Mouse (Mus musculus) R1 (cell line): Measurements from ENCODE around the gene Dlx6.

Experiments used
- DNase-seq: peaks from one replicate; pipeline ENCODE4 v3.0.0-alpha.2; 2018; ENCODE audit warnings: low read depth, low spot score

Dlx6 gene

GRCm38 (mm10) chr6:6859950-6860410 is 3.2 kb upstream of the Dlx6 start:
- peak; percentile 44 for DNase-seq

GRCm38 (mm10) chr6:6860411-6861085 is 2.6 kb upstream of the Dlx6 start:
- DNase-seq, result no peak

- peak; percentile 35 for DNase-seq
These were observed 1.9 kb upstream of the Dlx6 start for GRCm38 (mm10) chr6:6861086-6861797.

- DNase-seq, result no peak
These were observed 1.2 kb upstream of the Dlx6 start for GRCm38 (mm10) chr6:6861798-6862428.

GRCm38 (mm10) chr6:6862611-6863010 is 523 bp upstream of the Dlx6 start:
- peak; percentile 84 for DNase-seq

- DNase-seq, result peak; percentile 33
These were observed 821 bp downstream of the Dlx6 start for GRCm38 (mm10) chr6:6863955-6864354.

- DNase-seq, result no peak
These were observed 1.6 kb downstream of the Dlx6 start for GRCm38 (mm10) chr6:6864441-6865440.

- DNase-seq, result no peak
These were observed 3.9 kb downstream of the Dlx6 start for GRCm38 (mm10) chr6:6867031-6867430.

- no peak for DNase-seq
These were observed 6.0 kb downstream of the Dlx6 start for GRCm38 (mm10) chr6:6869041-6869685.

GRCm38 (mm10) chr6:6869961-6870800 is 7.0 kb downstream of the Dlx6 start:
- no peak for DNase-seq

- DNase-seq, result no peak
These were observed 7.8 kb downstream of the Dlx6 start for GRCm38 (mm10) chr6:6870876-6871420.

- DNase-seq, result no peak
These were observed 8.6 kb downstream of the Dlx6 start for GRCm38 (mm10) chr6:6871692-6872091.

- no peak for DNase-seq
These were observed 9.7 kb downstream of the Dlx6 start for GRCm38 (mm10) chr6:6872873-6873272.

- peak; percentile 36 for DNase-seq
These were observed 10.4 kb downstream of the Dlx6 start for GRCm38 (mm10) chr6:6873476-6874072.

GRCm38 (mm10) chr6:6874073-6874771 is 11.1 kb downstream of the Dlx6 start:
- peak; percentile 75 for DNase-seq

- no peak for DNase-seq
These were observed 12.0 kb downstream of the Dlx6 start for GRCm38 (mm10) chr6:6875136-6875535.

- no peak for DNase-seq
These were observed 12.5 kb downstream of the Dlx6 start for GRCm38 (mm10) chr6:6875676-6876075.

GRCm38 (mm10) chr6:6876231-6876630 is 13.1 kb downstream of the Dlx6 start:
- no peak for DNase-seq

GRCm38 (mm10) chr6:6876731-6877130 is 13.6 kb downstream of the Dlx6 start:
- no peak for DNase-seq
